Mouse (Mus musculus): ENCODE data around the gene Slc35c2. TPM values are rescaled to one million over a fixed set of nuclear protein-coding genes. Genes with fewer than 3 reads are reported as not detected.

Slc35c2 gene
- polyA plus RNA-seq, 1 experiment = 24.6 TPM

DNA sequence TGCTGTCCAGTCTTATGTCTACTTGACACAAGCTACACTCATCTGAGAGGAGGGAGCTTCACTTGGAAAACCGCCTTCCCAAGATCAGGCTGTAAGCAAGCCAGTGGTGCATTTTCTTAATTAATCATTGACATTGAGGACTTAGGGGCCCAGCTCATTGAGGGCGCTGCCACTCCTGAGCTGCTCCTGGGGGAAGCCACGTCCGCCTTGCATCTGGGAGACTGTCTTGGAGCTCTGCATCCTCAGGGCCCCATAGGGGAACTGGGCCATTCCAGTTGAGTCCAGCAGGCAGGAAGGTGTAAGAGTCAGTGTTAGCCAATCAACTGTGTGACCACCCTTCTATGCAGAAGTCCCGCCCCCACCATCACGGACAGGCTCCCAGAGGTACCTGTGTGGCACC lies 20.1 kb upstream of the Slc35c2 start:
- TF ChIP-seq EP300 (IDR thresholded peaks at IDR 0.05; ENCODE audit: insufficient read depth, low read depth, low read length) (no peak), CTCF (IDR thresholded peaks at IDR 0.05; ENCODE audit: low read depth, low read length) (no peak), POLR2A (IDR thresholded peaks at IDR 0.05; ENCODE audit: insufficient read depth, low read length) (no peak)
- no peaks in the 10 kb centered on the region for H3K9me3 ChIP-seq (replicated peaks; ENCODE audit: control insufficient read depth, insufficient read depth, low read length, poor library complexity, severe bottlenecking)
- no peak overlapping the region for H3K9ac ChIP-seq (ENCODE audit: low read depth, poor library complexity, severe bottlenecking)
- no peak overlapping the region for H3K4me3 ChIP-seq (ENCODE audit: low read depth, low read length)
- no peak overlapping the region for H3K27ac ChIP-seq (ENCODE audit: insufficient read depth, low read length)
- no peaks in the 10 kb centered on the region for H3K4me1 ChIP-seq (ENCODE audit: control insufficient read depth, insufficient read depth, low read length)
- no peaks in the 10 kb centered on the region for H3K27me3 ChIP-seq (ENCODE audit: control insufficient read depth, insufficient read depth, low read length, poor library complexity, severe bottlenecking)
- H3K36me3 ChIP-seq (ENCODE audit: control insufficient read depth, insufficient read depth, low read length, poor library complexity, severe bottlenecking) = no peaks in the 10 kb centered on the region; the same call in 1 of the 2 replicates

DNA sequence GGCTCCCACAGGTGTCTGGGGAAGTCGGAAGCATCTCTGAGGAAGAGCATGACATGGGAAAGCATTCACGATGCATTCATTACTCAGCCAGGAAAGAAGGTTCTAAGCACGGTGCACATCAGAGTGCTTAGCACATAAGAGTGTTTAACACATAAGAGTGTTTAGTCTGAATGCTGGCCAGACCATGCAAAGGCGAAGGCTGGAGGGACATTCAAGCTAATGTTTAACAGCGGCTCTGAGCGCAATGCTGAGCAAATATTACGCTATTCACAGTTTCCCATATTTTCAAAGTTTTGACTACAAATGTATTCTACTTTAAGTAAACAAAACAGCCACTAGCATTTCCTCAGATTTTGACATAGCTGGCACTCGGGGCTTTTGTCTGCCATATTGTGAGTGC lies 17.8 kb upstream of the Slc35c2 start:
- Histone ChIP-seq H3K27ac (ENCODE audit: insufficient read depth, low read length) (no peak overlapping the region), H3K4me1 (ENCODE audit: control insufficient read depth, insufficient read depth, low read length) (no peaks in the 10 kb centered on the region), H3K4me3 (ENCODE audit: low read depth, low read length) (no peak overlapping the region), H3K9ac (ENCODE audit: low read depth, poor library complexity, severe bottlenecking) (no peak overlapping the region), H3K27me3 (ENCODE audit: control insufficient read depth, insufficient read depth, low read length, poor library complexity, severe bottlenecking) (no peaks in the 10 kb centered on the region), H3K9me3 (replicated peaks; ENCODE audit: control insufficient read depth, insufficient read depth, low read length, poor library complexity, severe bottlenecking) (no peaks in the 10 kb centered on the region), H3K36me3 (ENCODE audit: control insufficient read depth, insufficient read depth, low read length, poor library complexity, severe bottlenecking) (no peaks in the 10 kb centered on the region; the same call in 1 of the 2 replicates)
- no peak for TF ChIP-seq POLR2A (IDR thresholded peaks at IDR 0.05; ENCODE audit: insufficient read depth, low read length)
- TF ChIP-seq CTCF (IDR thresholded peaks at IDR 0.05; ENCODE audit: low read depth, low read length) = no peak
- TF ChIP-seq EP300 (IDR thresholded peaks at IDR 0.05; ENCODE audit: insufficient read depth, low read depth, low read length) = no peak

DNA sequence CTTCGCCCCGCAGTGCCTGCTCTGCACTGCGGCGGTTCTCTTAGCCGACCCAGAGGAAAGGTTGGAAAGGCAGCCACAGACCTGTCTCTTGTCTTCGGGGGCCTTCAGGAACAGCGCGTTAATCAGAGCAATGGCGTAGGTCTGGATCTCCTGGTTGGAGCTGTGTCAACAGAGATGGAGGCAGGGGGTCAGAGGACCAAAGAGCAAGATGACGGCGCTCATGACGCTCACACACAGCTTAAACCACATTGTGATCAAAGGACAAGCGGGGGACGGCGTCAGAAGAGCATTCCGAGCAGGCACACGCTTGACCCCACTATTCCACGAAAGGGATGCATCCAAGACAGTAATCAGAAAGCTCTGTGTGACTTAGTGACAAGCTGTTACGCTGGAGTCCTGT lies 17.1 kb upstream of the Slc35c2 start:
- H3K9ac ChIP-seq (ENCODE audit: low read depth, poor library complexity, severe bottlenecking) = no peak overlapping the region
- no peak overlapping the region for H3K4me3 ChIP-seq (ENCODE audit: low read depth, low read length)
- no peaks in the 10 kb centered on the region for H3K4me1 ChIP-seq (ENCODE audit: control insufficient read depth, insufficient read depth, low read length)
- H3K27ac ChIP-seq (ENCODE audit: insufficient read depth, low read length) = no peak overlapping the region
- H3K9me3 ChIP-seq (replicated peaks; ENCODE audit: control insufficient read depth, insufficient read depth, low read length, poor library complexity, severe bottlenecking) = no peaks in the 10 kb centered on the region
- TF ChIP-seq POLR2A (IDR thresholded peaks at IDR 0.05; ENCODE audit: insufficient read depth, low read length) (no peak), CTCF (IDR thresholded peaks at IDR 0.05; ENCODE audit: low read depth, low read length) (no peak), EP300 (IDR thresholded peaks at IDR 0.05; ENCODE audit: insufficient read depth, low read depth, low read length) (no peak)
- H3K27me3 ChIP-seq (ENCODE audit: control insufficient read depth, insufficient read depth, low read length, poor library complexity, severe bottlenecking) = no peaks in the 10 kb centered on the region
- H3K36me3 ChIP-seq (ENCODE audit: control insufficient read depth, insufficient read depth, low read length, poor library complexity, severe bottlenecking) = no peaks in the 10 kb centered on the region; the same call in 1 of the 2 replicates

DNA sequence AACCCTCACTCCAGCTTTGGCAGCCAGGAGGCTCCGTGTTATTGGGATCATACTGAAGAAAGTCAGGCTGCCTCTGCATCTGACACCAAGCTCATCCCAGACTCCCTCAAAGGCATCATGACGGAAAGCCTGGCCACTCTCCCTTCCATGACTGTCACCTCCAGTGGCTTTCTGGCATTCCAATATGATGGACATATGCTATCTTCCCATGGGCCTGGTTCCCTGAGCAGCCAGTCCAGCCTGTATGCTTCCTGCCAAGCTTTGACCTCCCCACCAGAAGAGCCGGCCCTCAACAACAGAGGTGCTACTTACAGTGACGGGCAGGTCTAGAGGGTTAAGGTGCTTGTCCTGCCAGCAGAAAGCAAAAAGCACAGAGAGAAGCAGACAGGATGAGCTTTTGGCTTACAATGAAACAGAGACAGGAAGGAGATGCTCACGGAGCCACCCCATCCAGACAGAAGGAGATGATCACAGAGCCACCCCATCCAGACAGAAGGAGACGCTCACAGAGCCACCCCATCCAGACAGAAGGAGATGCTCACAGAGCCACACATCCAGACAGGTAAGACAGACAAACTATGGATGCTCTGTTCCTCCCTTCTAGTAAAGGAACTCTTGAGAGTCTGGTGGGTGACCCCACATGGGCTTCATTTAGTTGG lies 15.8 kb upstream of the Slc35c2 start:
- TF ChIP-seq POLR2A (IDR thresholded peaks at IDR 0.05; ENCODE audit: insufficient read depth, low read length) (no peak), EP300 (IDR thresholded peaks at IDR 0.05; ENCODE audit: insufficient read depth, low read depth, low read length) (no peak), CTCF (IDR thresholded peaks at IDR 0.05; ENCODE audit: low read depth, low read length) (no peak)
- Histone ChIP-seq H3K4me1 (ENCODE audit: control insufficient read depth, insufficient read depth, low read length) (no peaks in the 10 kb centered on the region), H3K4me3 (ENCODE audit: low read depth, low read length) (no peak overlapping the region), H3K27ac (ENCODE audit: insufficient read depth, low read length) (no peak overlapping the region), H3K36me3 (ENCODE audit: control insufficient read depth, insufficient read depth, low read length, poor library complexity, severe bottlenecking) (no peaks in the 10 kb centered on the region; the same call in 1 of the 2 replicates), H3K27me3 (ENCODE audit: control insufficient read depth, insufficient read depth, low read length, poor library complexity, severe bottlenecking) (no peaks in the 10 kb centered on the region), H3K9me3 (replicated peaks; ENCODE audit: control insufficient read depth, insufficient read depth, low read length, poor library complexity, severe bottlenecking) (no peaks in the 10 kb centered on the region), H3K9ac (ENCODE audit: low read depth, poor library complexity, severe bottlenecking) (no peak overlapping the region)

DNA sequence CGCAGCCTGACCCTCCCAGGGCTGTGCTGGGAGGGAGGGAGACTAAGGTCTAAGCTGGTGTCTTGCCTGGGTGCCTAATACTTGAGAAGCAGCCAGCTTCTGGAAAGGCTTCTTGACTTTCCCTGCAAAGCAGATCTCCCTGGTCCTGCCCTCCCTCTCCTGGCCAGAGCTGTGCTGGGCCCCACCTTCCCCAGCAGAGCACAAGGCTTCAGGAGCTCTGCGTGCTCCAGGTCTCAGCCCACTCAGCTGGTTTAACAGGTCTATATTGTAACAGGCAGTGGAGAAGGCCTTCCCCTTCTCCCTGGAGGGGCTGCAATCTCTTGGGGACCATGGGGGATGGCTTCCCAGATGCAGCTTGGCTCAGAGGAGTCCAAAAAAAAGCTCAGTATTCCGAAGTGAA lies 13.7 kb upstream of the Slc35c2 start:
- TF ChIP-seq CTCF (IDR thresholded peaks at IDR 0.05; ENCODE audit: low read depth, low read length) (no peak), POLR2A (IDR thresholded peaks at IDR 0.05; ENCODE audit: insufficient read depth, low read length) (no peak), EP300 (IDR thresholded peaks at IDR 0.05; ENCODE audit: insufficient read depth, low read depth, low read length) (no peak)
- H3K27me3 ChIP-seq (ENCODE audit: control insufficient read depth, insufficient read depth, low read length, poor library complexity, severe bottlenecking) = no peaks in the 10 kb centered on the region
- H3K4me3 ChIP-seq (ENCODE audit: low read depth, low read length) = no peak overlapping the region
- no peaks in the 10 kb centered on the region for H3K9me3 ChIP-seq (replicated peaks; ENCODE audit: control insufficient read depth, insufficient read depth, low read length, poor library complexity, severe bottlenecking)
- 0 out of 2 replicates have a peak, but pooled peaks cover 3% of the 10 kb centered on the region for H3K36me3 ChIP-seq (ENCODE audit: control insufficient read depth, insufficient read depth, low read length, poor library complexity, severe bottlenecking)
- no peak overlapping the region for H3K27ac ChIP-seq (ENCODE audit: insufficient read depth, low read length)
- no peaks in the 10 kb centered on the region for H3K4me1 ChIP-seq (ENCODE audit: control insufficient read depth, insufficient read depth, low read length)
- no peak overlapping the region for H3K9ac ChIP-seq (ENCODE audit: low read depth, poor library complexity, severe bottlenecking)

DNA sequence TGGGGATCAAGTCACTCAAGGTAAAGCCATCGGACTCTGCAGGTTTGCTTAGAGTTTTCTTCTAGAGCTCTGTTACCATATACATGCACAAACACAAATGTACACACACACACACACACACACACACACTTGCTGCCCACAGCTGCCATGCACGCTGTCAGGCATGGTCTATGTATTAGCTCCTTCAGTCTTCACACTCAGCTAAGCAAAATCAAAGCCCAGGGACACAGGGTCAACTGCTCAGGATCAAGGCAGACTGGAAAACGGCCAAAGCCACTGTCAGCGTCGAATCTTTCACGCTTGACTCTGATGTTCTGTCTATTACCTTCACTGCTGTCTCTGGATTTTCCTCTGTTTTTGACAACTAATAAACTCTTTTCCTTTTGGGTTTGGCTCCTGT lies 13.2 kb upstream of the Slc35c2 start:
- Histone ChIP-seq H3K27ac (ENCODE audit: insufficient read depth, low read length) (no peak overlapping the region), H3K4me3 (ENCODE audit: low read depth, low read length) (no peak overlapping the region), H3K9me3 (replicated peaks; ENCODE audit: control insufficient read depth, insufficient read depth, low read length, poor library complexity, severe bottlenecking) (no peaks in the 10 kb centered on the region), H3K9ac (ENCODE audit: low read depth, poor library complexity, severe bottlenecking) (no peak overlapping the region), H3K27me3 (ENCODE audit: control insufficient read depth, insufficient read depth, low read length, poor library complexity, severe bottlenecking) (no peaks in the 10 kb centered on the region), H3K36me3 (ENCODE audit: control insufficient read depth, insufficient read depth, low read length, poor library complexity, severe bottlenecking) (0 out of 2 replicates have a peak, but pooled peaks cover 3% of the 10 kb centered on the region), H3K4me1 (ENCODE audit: control insufficient read depth, insufficient read depth, low read length) (no peaks in the 10 kb centered on the region)
- TF ChIP-seq CTCF (IDR thresholded peaks at IDR 0.05; ENCODE audit: low read depth, low read length) (no peak), EP300 (IDR thresholded peaks at IDR 0.05; ENCODE audit: insufficient read depth, low read depth, low read length) (no peak), POLR2A (IDR thresholded peaks at IDR 0.05; ENCODE audit: insufficient read depth, low read length) (no peak)
